Mouse (Mus musculus) midbrain, embryonic 14.5 days (tissue): ENCODE results near the gene Wfikkn2. TPM values are rescaled to one million over a fixed set of nuclear protein-coding genes. Genes with fewer than 3 reads are reported as not detected.
"Not testable (repeated sequence)": the region's sequence is repeated elsewhere in the genome, so short reads cannot be mapped to it uniquely, and the experiment has no call there.

Experiments
- ATAC-seq: fragments of 200-750 bp; cut with Nextera tagmentation; 2 replicates; pipeline ENCODE4 v1.8.0; 2017; ENCODE audit warnings: moderate number of reproducible peaks, moderate library complexity; ENCODE audit not compliant: low FRiP score, low TSS enrichment
- DNase-seq: peaks from one replicate; pipeline ENCODE4 v3.0.0-alpha.2; 2015
- H3K27ac ChIP-seq: fragments of 300-500 bp; sonication (generic); replicated peaks from 2 replicates; pipeline ENCODE4 v1.5.1; 2014; ENCODE audit warnings: mild to moderate bottlenecking, low read depth, low read length, moderate library complexity
- H3K27me3 ChIP-seq: fragments of 300-500 bp; sonication (generic); 2 replicates; pipeline ENCODE4 v1.6.1; 2014; ENCODE audit warnings: low read length, control low read depth, mixed read lengths; ENCODE audit not compliant: control insufficient read depth, insufficient read depth
- H3K36me3 ChIP-seq: fragments of 300-500 bp; sonication (generic); 2 replicates; pipeline ENCODE4 v1.6.1; 2014; ENCODE audit warnings: low read length, control low read depth; ENCODE audit not compliant: control insufficient read depth, insufficient read depth
- H3K4me1 ChIP-seq: fragments of 300-500 bp; sonication (generic); 2 replicates; pipeline ENCODE4 v1.6.1; 2014; ENCODE audit warnings: mild to moderate bottlenecking, antibody characterized with exemption, low read length, control low read depth; ENCODE audit not compliant: control insufficient read depth, insufficient read depth
- H3K4me2 ChIP-seq: fragments of 300-500 bp; sonication (generic); 2 replicates; pipeline ENCODE4 v1.6.1; 2014; ENCODE audit warnings: mild to moderate bottlenecking, low read length, moderate library complexity
- H3K4me3 ChIP-seq: fragments of 300-500 bp; sonication (generic); replicated peaks from 2 replicates; pipeline ENCODE4 v1.5.1; 2014; ENCODE audit warnings: low read depth, low read length
- H3K9ac ChIP-seq: fragments of 300-500 bp; sonication (generic); replicated peaks from 2 replicates; pipeline ENCODE4 v1.6.1; 2014; ENCODE audit warnings: mild to moderate bottlenecking, low read length, moderate library complexity
- H3K9me3 ChIP-seq: fragments of 300-500 bp; sonication (generic); 2 replicates; pipeline ENCODE4 v1.6.1; 2016; ENCODE audit warnings: low read length, control low read depth, mixed read lengths; ENCODE audit not compliant: control insufficient read depth
- WGBS: fragments of 180-500 bp; shearing (Covaris S2); extraction: QIAGEN DNeasy Blood & Tissue Kit; methylation state at CpG from one replicate; pipeline ENCODE4 v1.1.7; 2014; 5-methylcytosine and 5-hydroxymethylcytosine counted together
- polyA plus RNA-seq: library from polyadenylated mRNA; unstranded; fragments of >200 nt; fragmentation: Nextera tagmentation; extraction: Ambion mirVana; gene quantifications from 2 replicates; pipeline ENCODE4 v1.2.1, GENCODE M21; 2014

The Wfikkn2 gene
- polyA plus RNA-seq, 1 experiment from 2014 or later, result 2.0 TPM

DNA sequence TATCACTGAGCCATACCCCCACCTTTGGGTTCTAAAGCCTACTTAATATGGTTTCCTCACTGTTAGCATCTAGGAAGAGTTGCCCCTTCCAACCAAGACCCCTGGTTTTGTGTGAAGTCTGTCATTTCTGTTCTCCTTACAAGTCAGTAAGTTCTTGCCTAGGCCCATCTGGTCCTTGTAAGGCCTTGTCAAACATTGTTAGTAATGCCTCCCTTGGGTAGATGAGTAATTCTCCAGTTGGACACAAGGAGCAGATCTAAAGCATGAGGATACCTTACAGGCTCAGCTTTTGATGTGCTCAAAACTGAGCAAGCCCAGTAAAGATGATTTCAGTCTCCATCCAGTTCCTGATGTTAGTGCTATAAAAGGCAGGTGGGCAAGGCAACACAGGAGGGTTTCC, 23.0 kb upstream of the Wfikkn2 start:
- DNase-seq (no peak), ATAC-seq (no peak)
- Histone ChIP-seq H3K27ac (no peak overlapping the region), H3K36me3 (no peaks in the 10 kb centered on the region), H3K4me2 (no peak overlapping the region), H3K4me3 (no peak overlapping the region), H3K9ac (no peak overlapping the region), H3K27me3 (no peaks in the 10 kb centered on the region), H3K9me3 (no peaks in the 10 kb centered on the region), H3K4me1 (peaks cover 8% of the 10 kb centered on the region; the same call in 1 of the 2 replicates)

DNA sequence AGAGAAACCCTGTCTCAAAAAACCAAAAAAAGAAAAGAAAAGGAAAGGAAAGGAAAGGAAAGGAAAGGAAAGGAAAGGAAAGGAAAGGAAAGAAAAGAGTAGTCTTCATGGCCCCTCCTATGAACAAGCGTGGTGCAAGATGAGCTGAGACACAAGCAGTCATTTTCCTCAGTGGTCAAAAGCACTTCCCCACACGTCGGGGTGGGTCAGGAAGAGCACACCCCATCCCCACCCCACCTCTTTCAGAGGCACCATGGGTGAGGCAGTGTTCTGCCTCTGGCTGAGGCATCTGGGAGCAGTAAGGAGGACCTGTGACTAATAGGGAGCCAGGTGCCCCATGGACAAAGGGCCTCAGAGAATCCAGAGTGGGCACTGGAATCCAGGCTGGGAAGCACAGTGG, 20.4 kb upstream of the Wfikkn2 start:
- not testable (repeated sequence) for H3K4me1 ChIP-seq, H3K9ac ChIP-seq, H3K9me3 ChIP-seq, H3K36me3 ChIP-seq, H3K27me3 ChIP-seq, H3K27ac ChIP-seq, ATAC-seq, DNase-seq, H3K4me3 ChIP-seq, H3K4me2 ChIP-seq
- 87% methylated on average over 3 of the region's 3 CpGs for WGBS

GRCm38 (mm10) chr11:94265134-94265785, 19.5 kb upstream of the Wfikkn2 start:
- Histone ChIP-seq H3K4me3 (peak overlapping the region; percentile 22), H3K36me3 (no peaks in the 10 kb centered on the region), H3K9ac (peak overlapping the region; percentile 36; the same call in 1 of the 2 replicates), H3K4me2 (peak overlapping the region; percentile 59), H3K27me3 (no peaks in the 10 kb centered on the region), H3K4me1 (peaks cover 8% of the 10 kb centered on the region; the same call in 1 of the 2 replicates), H3K9me3 (no peaks in the 10 kb centered on the region), H3K27ac (peak overlapping the region; percentile 14)
- DNase-seq (peak; percentile 77), ATAC-seq (peak; percentile 43)
- 2% methylated on average over 18 of the region's 18 CpGs for WGBS

DNA sequence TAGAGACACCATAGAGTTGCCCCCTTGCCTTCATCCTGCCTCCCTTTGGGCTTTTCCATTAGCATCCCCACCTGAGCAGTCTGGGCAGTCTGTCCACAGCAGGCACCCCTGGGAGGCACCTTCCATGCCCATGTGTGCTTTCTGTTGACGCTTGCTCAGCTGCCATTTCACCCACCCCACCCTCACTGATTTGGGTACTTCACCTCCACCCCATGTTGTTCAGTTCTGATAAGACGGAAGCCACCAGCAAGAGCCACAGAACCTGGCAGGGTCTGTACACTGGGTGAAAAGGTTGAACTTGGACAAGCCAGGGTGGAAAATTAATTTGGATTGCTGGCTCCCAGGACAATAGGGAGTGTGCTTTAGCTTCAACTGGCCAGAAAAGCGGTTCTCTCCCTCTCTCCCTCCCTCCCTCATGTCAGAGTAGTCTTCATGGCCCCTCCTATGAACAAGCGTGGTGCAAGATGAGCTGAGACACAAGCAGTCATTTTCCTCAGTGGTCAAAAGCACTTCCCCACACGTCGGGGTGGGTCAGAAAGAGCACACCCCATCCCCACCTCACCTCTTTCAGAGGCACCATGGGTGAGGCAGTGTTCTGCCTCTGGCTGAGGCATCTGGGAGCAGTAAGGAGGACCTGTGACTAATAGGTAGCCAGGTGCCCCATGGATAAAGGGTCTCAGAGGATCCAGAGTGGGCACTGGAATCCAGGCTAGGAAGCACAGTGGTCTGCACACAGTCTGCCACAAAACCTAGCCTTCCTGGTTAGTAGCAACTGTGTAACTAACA, 16.0 kb upstream of the Wfikkn2 start:
- Histone ChIP-seq H3K27me3 (no peaks in the 10 kb centered on the region), H3K4me2 (no peak overlapping the region), H3K27ac (no peak overlapping the region), H3K4me3 (no peak overlapping the region), H3K9me3 (no peaks in the 10 kb centered on the region), H3K4me1 (peaks cover 8% of the 10 kb centered on the region; the same call in 1 of the 2 replicates), H3K36me3 (no peaks in the 10 kb centered on the region), H3K9ac (no peak overlapping the region)
- WGBS, result 62% methylated on average over 6 of the region's 6 CpGs
- DNase-seq (no peak), ATAC-seq (no peak)

DNA sequence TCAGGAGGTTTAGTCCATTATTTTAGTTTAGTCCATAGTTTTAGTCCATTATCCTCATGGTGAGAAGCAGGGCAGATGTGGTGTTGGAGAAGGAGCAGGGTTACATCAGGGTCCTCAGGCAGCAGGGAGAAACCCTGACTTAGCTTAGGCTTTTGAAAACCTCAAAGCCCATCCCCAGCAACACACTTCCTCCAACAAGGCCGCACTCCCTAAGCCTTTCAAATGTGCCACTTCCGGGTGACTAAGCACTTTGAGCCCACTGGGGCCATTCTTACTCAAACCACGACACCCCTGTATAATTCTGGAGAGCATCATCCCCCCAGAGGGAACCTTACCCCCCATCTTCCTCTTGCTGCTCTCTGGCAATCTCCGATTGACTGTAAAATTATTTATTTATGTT, 14.0 kb upstream of the Wfikkn2 start:
- H3K27ac ChIP-seq, result no peak overlapping the region

DNA sequence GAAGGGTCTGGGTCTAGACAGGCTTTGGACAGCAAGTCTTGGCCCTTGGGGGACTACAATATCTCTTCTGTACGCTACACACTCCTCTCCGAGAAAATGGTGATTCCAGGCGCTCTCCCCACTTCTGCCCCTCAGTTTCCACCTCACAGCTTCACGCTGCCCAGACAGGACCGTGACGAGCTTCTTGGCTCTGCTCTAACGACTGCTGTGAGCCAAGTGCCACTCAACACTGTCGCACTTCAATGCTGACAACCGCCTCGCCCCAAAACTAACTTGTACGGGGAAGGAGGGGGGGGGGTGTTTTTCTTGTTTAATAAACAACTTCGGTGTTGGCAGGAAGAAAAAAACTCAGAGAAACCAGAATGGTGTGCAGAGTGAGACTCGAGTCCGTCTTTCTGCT, 12.2 kb upstream of the Wfikkn2 start:
- Histone ChIP-seq H3K27me3 (no peaks in the 10 kb centered on the region), H3K9me3 (no peaks in the 10 kb centered on the region), H3K27ac (no peak overlapping the region), H3K4me3 (no peak overlapping the region), H3K4me1 (no peaks in the 10 kb centered on the region), H3K36me3 (no peaks in the 10 kb centered on the region), H3K4me2 (no peak overlapping the region), H3K9ac (no peak overlapping the region)
- ATAC-seq (no peak), DNase-seq (peak; percentile 10)
- WGBS, result 75% methylated on average over 14 of the region's 14 CpGs

More for the DNA sequence above, 14.0 kb upstream of the Wfikkn2 start:
- Histone ChIP-seq H3K4me1 (no peaks in the 10 kb centered on the region), H3K4me3 (no peak overlapping the region), H3K9me3 (no peaks in the 10 kb centered on the region), H3K9ac (no peak overlapping the region), H3K27me3 (no peaks in the 10 kb centered on the region), H3K36me3 (no peaks in the 10 kb centered on the region), H3K4me2 (no peak overlapping the region)
- no peak for ATAC-seq
- WGBS, result 74% methylated on average over 4 of the region's 4 CpGs
- no peak for DNase-seq

DNA sequence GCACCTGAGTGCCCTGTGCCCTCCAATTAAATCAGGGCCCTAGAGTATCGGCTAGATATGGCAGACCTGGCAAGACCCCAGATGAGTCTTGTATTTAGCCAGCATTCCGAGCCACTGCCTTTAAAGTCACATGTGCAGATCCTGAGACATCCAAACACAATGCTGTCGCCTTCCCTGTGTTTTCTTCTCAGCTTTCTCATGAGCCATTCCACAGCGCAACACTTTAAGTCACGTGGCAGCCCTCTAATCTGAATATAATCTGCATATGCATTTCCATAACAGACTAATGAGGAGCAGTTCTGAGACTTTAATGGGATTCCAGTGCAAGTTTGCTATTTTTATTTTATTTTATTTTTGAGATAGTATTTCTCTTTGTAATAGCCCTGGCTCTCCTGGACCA, 9.9 kb upstream of the Wfikkn2 start:
- H3K4me3 ChIP-seq, result no peak overlapping the region
- no peaks in the 10 kb centered on the region for H3K9me3 ChIP-seq
- DNase-seq, result peak; percentile 14
- H3K27ac ChIP-seq, result no peak overlapping the region
- 65% methylated on average over 5 of the region's 5 CpGs for WGBS
- no peaks in the 10 kb centered on the region for H3K4me1 ChIP-seq
- H3K27me3 ChIP-seq, result no peaks in the 10 kb centered on the region
- no peak overlapping the region for H3K9ac ChIP-seq
- H3K36me3 ChIP-seq, result no peaks in the 10 kb centered on the region
- H3K4me2 ChIP-seq, result no peak overlapping the region
- no peak for ATAC-seq

DNA sequence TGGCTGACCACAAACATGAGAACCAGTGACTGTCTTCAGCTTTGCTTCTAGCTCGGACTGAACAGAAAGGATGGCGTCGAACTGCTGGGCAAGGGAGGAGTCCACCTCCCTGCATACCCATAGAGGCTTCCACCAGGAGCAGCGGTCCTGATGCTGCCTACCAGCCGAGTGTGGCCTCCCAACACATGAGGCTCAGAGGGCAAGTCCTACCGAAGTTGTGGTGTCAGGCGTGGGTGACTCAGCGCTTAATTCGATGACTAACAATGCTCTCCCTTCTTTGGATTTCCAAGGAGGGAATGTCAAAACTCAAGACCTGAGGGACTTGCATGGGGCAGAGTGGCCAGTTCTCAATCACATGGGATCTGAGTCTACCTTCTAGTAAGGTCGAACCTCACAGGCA, 7.9 kb upstream of the Wfikkn2 start:
- Histone ChIP-seq H3K9ac (no peak overlapping the region), H3K4me2 (no peak overlapping the region), H3K27ac (no peak overlapping the region), H3K9me3 (no peaks in the 10 kb centered on the region), H3K4me1 (no peaks in the 10 kb centered on the region), H3K36me3 (no peaks in the 10 kb centered on the region), H3K27me3 (no peaks in the 10 kb centered on the region), H3K4me3 (no peak overlapping the region)
- no peak for DNase-seq
- ATAC-seq, result no peak
- WGBS, result 90% methylated on average over 10 of the region's 10 CpGs

- Histone ChIP-seq H3K36me3 (no peaks in the 10 kb centered on the region), H3K4me2 (no peak overlapping the region), H3K4me3 (no peak overlapping the region), H3K27me3 (no peaks in the 10 kb centered on the region), H3K9me3 (no peaks in the 10 kb centered on the region), H3K27ac (no peak overlapping the region), H3K4me1 (no peaks in the 10 kb centered on the region), H3K9ac (no peak overlapping the region)
- no peak for DNase-seq
- 87% methylated on average over 9 of the region's 9 CpGs for WGBS
- ATAC-seq, result no peak
These were observed 7.4 kb upstream of the Wfikkn2 start for GRCm38 (mm10) chr11:94253156-94253555.
